Mouse (Mus musculus): ENCODE data around the gene Taf4. TPM values are rescaled to one million over a fixed set of nuclear protein-coding genes. Genes with fewer than 3 reads are reported as not detected.
A peak's percentile ranks its signal among the peaks of the same experiment; 100 is the strongest.

Gene Taf4
- total and polyA plus RNA-seq, 2 experiments from 2014 or later, result 2.9 to 15.0 TPM

GRCm38 (mm10) chr2:179960327-179960726 is 16.1 kb downstream of the Taf4 start:
- H3K4me3 ChIP-seq (ENCODE audit: low read depth, low read length), result no peak overlapping the region
- no peaks in the 10 kb centered on the region for H3K9me3 ChIP-seq (ENCODE audit: low read length)
- DNase-seq (ENCODE audit: low spot score), result no peak
- H3K36me3 ChIP-seq (ENCODE audit: insufficient read depth, low read length), result no peaks in the 10 kb centered on the region
- TF ChIP-seq CTCF (IDR thresholded peaks at IDR 0.05), result no peak
- 88% methylated on average over 6 of the region's 6 CpGs for WGBS
- H3K4me2 ChIP-seq (ENCODE audit: low read depth, low read length, poor library complexity, severe bottlenecking), result no peak overlapping the region
- ATAC-seq (ENCODE audit: low FRiP score), result no peak
- H3K27ac ChIP-seq (ENCODE audit: low read depth, low read length), result no peak overlapping the region
- H3K27me3 ChIP-seq (ENCODE audit: insufficient read depth, low read length), result no peaks in the 10 kb centered on the region
- no peaks in the 10 kb centered on the region for H3K4me1 ChIP-seq (ENCODE audit: insufficient read depth, low read length)
- no peak overlapping the region for H3K9ac ChIP-seq (replicated peaks; ENCODE audit: low read length, poor library complexity, severe bottlenecking)

DNA sequence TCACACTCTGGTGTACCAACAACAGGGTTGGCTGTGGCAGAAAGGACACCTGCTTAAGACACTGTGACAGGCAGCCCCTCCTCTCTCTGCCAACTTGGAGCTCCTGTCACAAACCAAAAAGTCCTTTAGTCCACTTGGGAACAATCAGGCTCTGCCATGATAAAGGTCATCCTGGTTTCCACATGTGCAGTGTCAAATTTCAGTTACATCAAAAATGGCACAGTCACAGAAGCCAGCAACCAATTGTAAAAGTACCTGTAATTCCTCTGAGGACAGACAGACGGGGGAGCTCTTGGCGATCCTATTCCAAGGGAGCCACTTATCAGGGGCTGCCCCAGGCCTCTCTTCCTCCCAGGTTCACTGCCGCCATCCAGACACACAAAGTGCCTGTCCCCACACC is 17.1 kb downstream of the Taf4 start:
- H3K9me3 ChIP-seq (ENCODE audit: low read length), result no peaks in the 10 kb centered on the region
- no peaks in the 10 kb centered on the region for H3K27me3 ChIP-seq (ENCODE audit: insufficient read depth, low read length)
- H3K4me3 ChIP-seq (ENCODE audit: low read depth, low read length), result no peak overlapping the region
- H3K36me3 ChIP-seq (ENCODE audit: insufficient read depth, low read length), result no peaks in the 10 kb centered on the region
- TF ChIP-seq CTCF (IDR thresholded peaks at IDR 0.05), result no peak
- ATAC-seq (ENCODE audit: low FRiP score) (no peak), DNase-seq (ENCODE audit: low spot score) (no peak)
- no peak overlapping the region for H3K27ac ChIP-seq (ENCODE audit: low read depth, low read length)
- no peak overlapping the region for H3K9ac ChIP-seq (replicated peaks; ENCODE audit: low read length, poor library complexity, severe bottlenecking)
- no peak overlapping the region for H3K4me2 ChIP-seq (ENCODE audit: low read depth, low read length, poor library complexity, severe bottlenecking)
- 54% methylated on average over 3 of the region's 3 CpGs for WGBS
- no peaks in the 10 kb centered on the region for H3K4me1 ChIP-seq (ENCODE audit: insufficient read depth, low read length)

DNA sequence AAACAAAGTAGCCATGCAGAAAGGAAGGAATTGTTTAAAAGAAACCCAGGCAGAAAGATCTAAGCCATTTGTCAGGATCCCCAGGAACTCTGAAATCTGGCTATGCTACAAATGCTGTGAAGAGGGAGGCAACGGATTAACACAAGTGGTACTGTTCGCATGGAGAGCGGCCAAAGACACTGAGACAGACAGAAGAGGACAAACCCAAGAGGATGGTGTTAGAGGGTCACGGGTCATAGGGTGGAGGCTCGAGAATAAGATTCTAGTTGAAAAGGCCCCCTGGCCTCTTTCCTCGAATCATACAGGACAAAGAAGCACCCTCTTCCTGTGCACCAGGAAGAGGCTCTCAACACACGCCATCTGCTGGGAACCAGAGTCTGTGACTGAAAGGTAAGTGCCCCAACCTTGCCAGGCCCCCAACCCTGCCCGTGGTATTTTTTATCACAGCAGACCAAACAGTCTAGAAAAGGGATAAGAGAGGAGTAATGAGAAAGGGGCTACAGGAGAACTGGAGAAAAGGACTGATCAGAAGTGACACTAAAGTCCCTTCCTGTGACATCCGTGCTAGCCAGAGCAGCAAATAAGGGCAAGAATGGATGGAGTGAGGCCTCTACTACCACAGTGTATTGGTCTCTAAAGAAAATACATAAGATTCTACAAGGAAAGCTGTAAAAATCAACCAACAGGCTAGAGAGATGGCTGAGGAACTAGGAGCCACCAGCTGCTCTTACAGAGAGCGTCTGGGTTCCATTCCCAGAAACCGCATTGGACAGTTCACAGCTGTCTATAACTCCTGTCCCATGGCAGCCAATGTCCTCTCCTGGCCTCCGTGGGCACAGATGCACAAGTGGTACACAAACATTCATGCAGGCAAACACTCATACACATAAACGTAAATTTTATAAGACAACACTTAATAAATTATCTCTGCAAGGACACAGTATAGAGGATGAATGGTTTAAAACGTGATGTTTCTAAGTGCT is 24.6 kb downstream of the Taf4 start:
- Histone ChIP-seq H3K27me3 (ENCODE audit: insufficient read depth, low read length) (no peaks in the 10 kb centered on the region), H3K27ac (ENCODE audit: low read depth, low read length) (no peak overlapping the region), H3K4me2 (ENCODE audit: low read depth, low read length, poor library complexity, severe bottlenecking) (no peak overlapping the region), H3K4me1 (ENCODE audit: insufficient read depth, low read length) (peaks cover 4% of the 10 kb centered on the region), H3K36me3 (ENCODE audit: insufficient read depth, low read length) (no peaks in the 10 kb centered on the region), H3K4me3 (ENCODE audit: low read depth, low read length) (no peak overlapping the region), H3K9me3 (ENCODE audit: low read length) (no peaks in the 10 kb centered on the region), H3K9ac (replicated peaks; ENCODE audit: low read length, poor library complexity, severe bottlenecking) (no peak overlapping the region)
- 53% methylated on average over 14 of the region's 14 CpGs for WGBS
- ATAC-seq (ENCODE audit: low FRiP score) (no peak), DNase-seq (ENCODE audit: low spot score) (peak; percentile 23)
- no peak; the same call in 1 of the 2 replicates for TF ChIP-seq CTCF (IDR thresholded peaks at IDR 0.05)

DNA sequence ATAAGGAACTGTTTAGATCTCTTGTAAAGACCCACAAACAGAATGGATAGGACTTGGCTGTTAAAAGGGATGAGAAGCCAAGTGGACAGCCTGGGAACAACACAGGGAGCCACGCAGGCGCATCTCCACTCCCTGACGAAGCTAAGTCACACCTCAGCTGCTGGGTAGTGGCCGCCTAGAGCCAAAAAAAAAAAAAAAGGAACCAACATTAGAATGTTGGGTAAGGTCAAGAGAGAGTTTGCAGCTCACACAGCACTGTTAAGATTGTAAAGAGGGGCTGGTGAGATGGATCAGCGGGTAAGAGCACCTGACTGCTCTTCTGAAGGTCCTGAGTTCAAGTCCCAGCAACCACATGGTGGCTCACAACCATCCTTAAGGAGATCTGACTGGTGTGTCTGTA is 27.6 kb downstream of the Taf4 start:
- Histone ChIP-seq H3K9ac (replicated peaks; ENCODE audit: low read length, poor library complexity, severe bottlenecking) (no peak overlapping the region), H3K4me2 (ENCODE audit: low read depth, low read length, poor library complexity, severe bottlenecking) (no peak overlapping the region), H3K4me3 (ENCODE audit: low read depth, low read length) (no peak overlapping the region), H3K9me3 (ENCODE audit: low read length) (no peaks in the 10 kb centered on the region), H3K27me3 (ENCODE audit: insufficient read depth, low read length) (no peaks in the 10 kb centered on the region), H3K27ac (ENCODE audit: low read depth, low read length) (no peak overlapping the region), H3K4me1 (ENCODE audit: insufficient read depth, low read length) (peaks cover 4% of the 10 kb centered on the region), H3K36me3 (ENCODE audit: insufficient read depth, low read length) (no peaks in the 10 kb centered on the region)
- no peak for TF ChIP-seq CTCF (IDR thresholded peaks at IDR 0.05)
- DNase-seq (ENCODE audit: low spot score), result no peak
- no peak for ATAC-seq (ENCODE audit: low FRiP score)
- 90% methylated on average over 5 of the region's 5 CpGs for WGBS

- DNase-seq (ENCODE audit: low spot score) (no peak), ATAC-seq (ENCODE audit: low FRiP score) (no peak)
- no peaks in the 10 kb centered on the region for H3K27me3 ChIP-seq (ENCODE audit: insufficient read depth, low read length)
- no peak overlapping the region for H3K27ac ChIP-seq (ENCODE audit: low read depth, low read length)
- H3K4me1 ChIP-seq (ENCODE audit: insufficient read depth, low read length), result peaks cover 4% of the 10 kb centered on the region
- TF ChIP-seq CTCF (IDR thresholded peaks at IDR 0.05), result no peak
- no peak overlapping the region for H3K9ac ChIP-seq (replicated peaks; ENCODE audit: low read length, poor library complexity, severe bottlenecking)
- H3K4me2 ChIP-seq (ENCODE audit: low read depth, low read length, poor library complexity, severe bottlenecking), result no peak overlapping the region
- no peaks in the 10 kb centered on the region for H3K9me3 ChIP-seq (ENCODE audit: low read length)
- WGBS, result 53% methylated on average over 5 of the region's 5 CpGs
- no peak overlapping the region for H3K4me3 ChIP-seq (ENCODE audit: low read depth, low read length)
- H3K36me3 ChIP-seq (ENCODE audit: insufficient read depth, low read length), result no peaks in the 10 kb centered on the region
Measured at GRCm38 (mm10) chr2:179947607-179948006, 28.8 kb downstream of the Taf4 start.

DNA sequence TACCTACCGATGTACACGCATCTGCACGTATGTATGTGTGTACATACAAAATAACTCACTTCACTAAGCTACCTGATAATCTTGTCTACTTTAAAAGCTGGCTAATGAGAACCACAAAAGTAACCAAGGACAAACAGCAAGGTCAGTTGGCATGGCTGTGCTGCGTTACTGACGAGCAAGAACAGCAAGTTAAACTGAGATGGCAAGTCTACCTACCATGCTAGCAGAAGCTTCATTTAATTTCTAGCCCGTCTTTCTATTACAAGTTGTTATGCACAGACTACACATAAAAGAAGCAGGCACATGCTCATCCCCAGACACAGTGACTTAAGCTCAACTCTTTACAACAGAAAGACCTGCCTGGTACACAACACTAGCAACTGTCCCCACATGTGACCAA is 29.9 kb downstream of the Taf4 start:
- H3K9me3 ChIP-seq (ENCODE audit: low read length), result no peaks in the 10 kb centered on the region
- 85% methylated on average over 6 of the region's 6 CpGs for WGBS
- H3K27ac ChIP-seq (ENCODE audit: low read depth, low read length), result no peak overlapping the region
- H3K9ac ChIP-seq (replicated peaks; ENCODE audit: low read length, poor library complexity, severe bottlenecking), result no peak overlapping the region
- no peak overlapping the region for H3K4me3 ChIP-seq (ENCODE audit: low read depth, low read length)
- H3K4me2 ChIP-seq (ENCODE audit: low read depth, low read length, poor library complexity, severe bottlenecking), result no peak overlapping the region
- no peak for TF ChIP-seq CTCF (IDR thresholded peaks at IDR 0.05)
- DNase-seq (ENCODE audit: low spot score) (no peak), ATAC-seq (ENCODE audit: low FRiP score) (no peak)
- H3K36me3 ChIP-seq (ENCODE audit: insufficient read depth, low read length), result no peaks in the 10 kb centered on the region
- no peaks in the 10 kb centered on the region for H3K27me3 ChIP-seq (ENCODE audit: insufficient read depth, low read length)
- H3K4me1 ChIP-seq (ENCODE audit: insufficient read depth, low read length), result peaks cover 4% of the 10 kb centered on the region
